Mouse (Mus musculus) central nervous system, embryonic 11.5 days (tissue): Measurements from ENCODE around the gene Etl4. TPM values are rescaled to one million over a fixed set of nuclear protein-coding genes. Genes with fewer than 3 reads are reported as not detected.

Experiments
- polyA plus RNA-seq: library from polyadenylated mRNA; depleted of rRNA; stranded (reverse); fragments of >200 nt; gene quantifications from 2 replicates; pipeline ENCODE4 v1.2.3, GENCODE M21; 2012; rRNA removed

Etl4 gene
- 19.5 and 30.5 TPM in 2 replicates for polyA plus RNA-seq

DNA sequence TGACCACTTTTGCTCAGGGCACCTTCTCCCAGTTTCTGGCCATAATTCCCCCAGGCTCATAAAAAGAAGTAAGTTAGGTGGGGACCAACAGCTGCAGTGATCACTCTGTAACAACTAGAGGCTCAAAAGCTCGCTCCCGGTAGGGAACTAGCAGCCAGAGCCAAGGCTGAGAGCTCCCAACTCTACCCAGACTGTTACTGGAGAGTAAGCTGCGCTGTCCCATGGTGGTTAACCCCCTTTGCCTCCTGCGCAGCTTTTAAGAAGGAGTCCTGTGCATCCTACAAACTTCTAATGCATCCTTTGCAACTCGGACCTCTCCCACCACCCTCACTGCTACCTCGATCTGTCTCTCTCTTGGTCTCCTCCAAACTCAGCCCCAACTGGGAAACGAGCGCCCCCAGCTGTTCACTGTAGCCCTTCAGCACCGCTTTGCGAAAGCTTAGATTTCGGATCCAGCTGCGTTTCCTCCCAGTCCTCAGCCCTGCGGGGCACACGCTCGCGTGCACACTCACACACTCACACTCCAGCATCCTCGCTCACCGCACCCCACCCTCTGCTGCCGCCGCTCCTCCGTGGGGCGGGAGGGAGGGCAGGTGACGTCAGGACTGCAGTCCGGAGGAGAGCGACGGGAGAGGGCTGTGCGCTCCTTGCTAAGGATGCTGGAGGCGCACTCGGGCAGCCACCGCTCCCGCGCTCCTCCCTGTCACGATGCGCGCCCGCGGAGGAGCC lies at the start of gene Etl4:
Gene Etl4, plus strand, starts transcription at position 610 of the 729 bp plus-strand sequence.

